8 mouse cellular contexts compared by ENCODE assay signal in the genomic region with DNA sequence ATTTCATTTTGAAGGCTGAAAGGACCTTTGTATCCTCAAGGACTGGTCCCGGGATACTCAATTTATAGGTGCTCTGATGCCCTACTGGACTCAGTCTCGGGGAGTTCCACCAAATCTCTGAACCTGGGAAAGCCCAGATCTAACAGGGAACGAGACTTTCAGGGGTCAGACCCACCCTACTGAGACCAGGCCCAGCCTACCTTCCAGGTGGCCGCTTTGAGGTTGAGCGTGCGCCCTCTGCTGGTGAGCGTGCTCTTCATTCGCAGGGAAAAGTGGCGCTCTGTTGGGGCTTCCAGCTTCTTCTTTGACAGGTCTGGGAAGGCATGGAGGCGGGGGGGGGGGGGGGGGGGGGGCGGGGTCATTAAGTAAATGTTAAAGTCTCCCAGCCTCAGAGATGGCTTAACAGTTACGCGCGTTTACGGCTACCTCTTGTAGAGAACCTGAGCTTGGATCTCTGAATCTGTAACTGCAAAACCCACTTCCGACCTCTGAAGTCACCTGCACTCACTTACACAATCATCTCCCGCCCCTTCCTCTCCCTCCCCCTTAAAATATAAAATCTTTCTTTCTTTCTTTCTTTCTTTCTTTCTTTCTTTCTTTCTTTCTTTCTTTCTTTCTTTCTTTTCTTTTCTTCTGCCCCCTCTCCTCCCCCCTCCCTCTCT. TPM values are rescaled to one million over a fixed set of nuclear protein-coding genes. Genes with fewer than 3 reads are reported as not detected.
A peak's percentile ranks its signal among the peaks of the same experiment; 100 is the strongest.
DNase-seq lines count a peak whose midpoint lies in the region; ATAC-seq and TF ChIP-seq lines count a peak whose summit lies in the region.

No protein-coding gene starts in this region.

- WGBS in hindbrain, embryonic 11.5 days, result 9% methylated on average over 15 of the region's 17 CpGs
- WGBS in hindbrain, embryonic 13.5 days, result 12% methylated on average over 15 of the region's 17 CpGs

- peak; percentile 78 for DNase-seq in hindbrain, embryonic 11.5 days (ENCODE audit: low spot score)
- peak; percentile 64 for DNase-seq in MEL (ENCODE audit: low read depth, low spot score)
- DNase-seq in cerebellum, postnatal 14 days, result peak; percentile 86 to 88
- peak; percentile 24 to 38 for DNase-seq in heart, adult 9 months (ENCODE audit: low spot score in 2 of 2)
- DNase-seq in kidney, postnatal 10 days, result peak; percentile 82
- DNase-seq in lung, postnatal 36 days, result peak; percentile 83

- no peak for TF ChIP-seq EP300 in MEL (IDR thresholded peaks at IDR 0.05; ENCODE audit: low read depth in 1 of 2, low read length in 2 of 2)

- ATAC-seq in hindbrain, embryonic 11.5 days (ENCODE audit: low FRiP score), result peak; percentile 45; the same call in 1 of the 2 replicates
- ATAC-seq in hindbrain, embryonic 13.5 days (ENCODE audit: low FRiP score), result no peak

- H3K79me2 ChIP-seq in MEL (ENCODE audit: control insufficient read depth, insufficient read depth, low read length, poor library complexity), result peaks cover 2% of the 10 kb centered on the region; the same call in 1 of the 2 replicates

- peak; percentile 51 to 91 (median 64) for TF ChIP-seq CTCF in MEL (IDR thresholded peaks at IDR 0.05 in 2 of 3, conservative IDR thresholded peaks at IDR 0.05 in 1 of 3; ENCODE audit: control insufficient read depth in 1 of 3, insufficient read depth in 1 of 3, low read depth in 2 of 3, low read length in 3 of 3, poor library complexity in 1 of 3, severe bottlenecking in 1 of 3)
- TF ChIP-seq CTCF in testis, adult 2 months (IDR thresholded peaks at IDR 0.05; ENCODE audit: control insufficient read depth, insufficient read depth, insufficient replicate concordance, low read depth, low read length), result peak; percentile 87

- H3K9me3 ChIP-seq in hindbrain, embryonic 11.5 days (ENCODE audit: control insufficient read depth, low read length), result no peaks in the 10 kb centered on the region
- H3K9me3 ChIP-seq in hindbrain, embryonic 13.5 days, result no peaks in the 10 kb centered on the region
- no peaks in the 10 kb centered on the region for H3K9me3 ChIP-seq in MEL (replicated peaks; ENCODE audit: insufficient read depth, low read length)

- H3K4me3 ChIP-seq in hindbrain, embryonic 11.5 days (ENCODE audit: low read depth, low read length), result no peak overlapping the region
- no peak overlapping the region for H3K4me3 ChIP-seq in hindbrain, embryonic 13.5 days
- no peak overlapping the region for H3K4me3 ChIP-seq in MEL (ENCODE audit: control insufficient read depth in 1 of 2, insufficient read depth in 1 of 2, low read depth in 2 of 2, low read length in 2 of 2)
- no peak overlapping the region for H3K4me3 ChIP-seq in testis, adult 2 months (ENCODE audit: control insufficient read depth, low read depth, low read length)

- peak; percentile 1; the same call in 1 of the 2 replicates for TF ChIP-seq RAD21 in MEL (IDR thresholded peaks at IDR 0.05; ENCODE audit: low read depth, low read length)

- 0 out of 2 replicates have a peak, but pooled peaks cover 2% of the 10 kb centered on the region for H3K4me1 ChIP-seq in hindbrain, embryonic 11.5 days (replicated peaks; ENCODE audit: control insufficient read depth, insufficient read depth, low read length)
- H3K4me1 ChIP-seq in hindbrain, embryonic 13.5 days (replicated peaks), result peaks cover 4% of the 10 kb centered on the region
- H3K4me1 ChIP-seq in MEL (ENCODE audit: control insufficient read depth in 1 of 2, insufficient read depth in 2 of 2, low read length in 2 of 2), result peaks cover 0 to 4% of the 10 kb centered on the region in 2 experiments; a peak in 2 of 4 replicates
- H3K4me1 ChIP-seq in testis, adult 2 months (ENCODE audit: control insufficient read depth, insufficient read depth, low read length), result peaks cover 15% of the 10 kb centered on the region

- H3K27me3 ChIP-seq in hindbrain, embryonic 11.5 days (ENCODE audit: control insufficient read depth, insufficient read depth, low read length), result peaks cover 2% of the 10 kb centered on the region; the same call in 1 of the 2 replicates
- no peaks in the 10 kb centered on the region for H3K27me3 ChIP-seq in hindbrain, embryonic 13.5 days
- H3K27me3 ChIP-seq in MEL (ENCODE audit: control insufficient read depth in 1 of 2, insufficient read depth in 2 of 2, low read length in 2 of 2), result no peaks in the 10 kb centered on the region
- no peaks in the 10 kb centered on the region for H3K27me3 ChIP-seq in testis, adult 2 months (ENCODE audit: control insufficient read depth, insufficient read depth, low read length)

- no peaks in the 10 kb centered on the region for H3K36me3 ChIP-seq in hindbrain, embryonic 11.5 days (ENCODE audit: control insufficient read depth, insufficient read depth, low read length)
- no peaks in the 10 kb centered on the region for H3K36me3 ChIP-seq in hindbrain, embryonic 13.5 days
- H3K36me3 ChIP-seq in MEL (ENCODE audit: control insufficient read depth in 1 of 2, insufficient read depth in 2 of 2, low read length in 2 of 2), result peaks cover 3 to 4% of the 10 kb centered on the region in 2 experiments; a peak in 3 of 4 replicates
- H3K36me3 ChIP-seq in testis, adult 2 months (ENCODE audit: control insufficient read depth, insufficient read depth, low read length), result no peaks in the 10 kb centered on the region

- TF ChIP-seq POLR2A in MEL (IDR thresholded peaks at IDR 0.05; ENCODE audit: control insufficient read depth in 1 of 2, insufficient read depth in 1 of 2, low read depth in 1 of 2, low read length in 2 of 2, poor library complexity in 1 of 2), result no peak
- no peak for TF ChIP-seq POLR2A in testis, adult 2 months (IDR thresholded peaks at IDR 0.05; ENCODE audit: control insufficient read depth, low read depth, low read length)

- H3K4me2 ChIP-seq in hindbrain, embryonic 11.5 days (replicated peaks; ENCODE audit: low read depth, low read length), result no peak overlapping the region
- no peak overlapping the region for H3K4me2 ChIP-seq in hindbrain, embryonic 13.5 days

- no peak overlapping the region for H3K27ac ChIP-seq in hindbrain, embryonic 11.5 days (ENCODE audit: low read depth, low read length)
- H3K27ac ChIP-seq in hindbrain, embryonic 13.5 days, result no peak overlapping the region
- no peak overlapping the region for H3K27ac ChIP-seq in MEL (ENCODE audit: control insufficient read depth, low read depth, low read length)
- no peak overlapping the region for H3K27ac ChIP-seq in testis, adult 2 months (ENCODE audit: control insufficient read depth, insufficient read depth, low read depth, low read length)

- no peak overlapping the region for H3K9ac ChIP-seq in hindbrain, embryonic 11.5 days (ENCODE audit: low read depth, low read length)
- H3K9ac ChIP-seq in hindbrain, embryonic 13.5 days, result no peak overlapping the region
- no peak overlapping the region for H3K9ac ChIP-seq in MEL (ENCODE audit: control insufficient read depth, low read depth, low read length, poor library complexity, severe bottlenecking)

TF ChIP-seq in MEL, 35 proteins besides CTCF, POLR2A, EP300 and RAD21:
- TF ChIP-seq GATA1 (IDR thresholded peaks at IDR 0.05; ENCODE audit: low read depth, low read length) (no peak), UBTF (IDR thresholded peaks at IDR 0.05; ENCODE audit: borderline replicate concordance, insufficient read depth, low read depth, low read length) (no peak), BHLHE40 (IDR thresholded peaks at IDR 0.05; ENCODE audit: borderline replicate concordance, low read depth, low read length) (no peak), TCF12 (IDR thresholded peaks at IDR 0.05; ENCODE audit: low read depth, low read length) (no peak), SMC3 (IDR thresholded peaks at IDR 0.05; ENCODE audit: low read depth, low read length) (peak; percentile 44)

RNA-seq across cellular contexts. Expression of gene Hif3a, which starts 11.2 kb away (rescaled TPM):
- 4.8 and 4.9 TPM in 2 replicates for polyA plus RNA-seq in hindbrain, embryonic 11.5 days (2014; fragmentation: Nextera tagmentation; extraction: Ambion mirVana)
- 2.8 and 2.9 TPM in 2 replicates for polyA plus RNA-seq in hindbrain, embryonic 13.5 days (2015; fragmentation: Nextera tagmentation; extraction: Ambion mirVana)
- 8.0 and 9.6 TPM in 2 replicates for total RNA-seq in MEL (2012; rRNA removed)
- 10 to 100 TPM in 1 of 2 experiments, not detected in 1; 37.9 TPM for polyA plus RNA-seq in MEL (2012; ENCODE audit: insufficient read depth in 1 of 2, insufficient read length in 2 of 2, low read depth in 1 of 2, low replicate concordance in 2 of 2, missing spikeins in 1 of 2)
- 4.4 and 6.9 TPM in 2 replicates for polyA plus RNA-seq in testis, adult 2 months (2012; rRNA removed)

RNA-seq across cellular contexts. Expression of gene Psg16, which starts 22.8 kb away (rescaled TPM):
- 0.05 and 0.10 TPM in 2 replicates for polyA plus RNA-seq in hindbrain, embryonic 11.5 days (2014; fragmentation: Nextera tagmentation; extraction: Ambion mirVana)
- 1.5 and 1.6 TPM in 2 replicates for polyA plus RNA-seq in hindbrain, embryonic 13.5 days (2015; fragmentation: Nextera tagmentation; extraction: Ambion mirVana)
- total RNA-seq in MEL (2012; rRNA removed), result 0.23 and 0.36 TPM in 2 replicates
- polyA plus RNA-seq in MEL (2012; ENCODE audit: insufficient read depth in 1 of 2, insufficient read length in 2 of 2, low read depth in 1 of 2, low replicate concordance in 2 of 2, missing spikeins in 1 of 2), result under 1 TPM in 1 of 2 experiments, not detected in 1; 0.67 TPM
- polyA plus RNA-seq in testis, adult 2 months (2012; rRNA removed), result 0.16 and 0.19 TPM in 2 replicates

RNA-seq across cellular contexts. Expression of gene Ppp5c, which starts 23.3 kb away (rescaled TPM):
- 96.9 and 97.3 TPM in 2 replicates for polyA plus RNA-seq in hindbrain, embryonic 11.5 days (2014; fragmentation: Nextera tagmentation; extraction: Ambion mirVana)
- polyA plus RNA-seq in hindbrain, embryonic 13.5 days (2015; fragmentation: Nextera tagmentation; extraction: Ambion mirVana), result 109 and 115 TPM in 2 replicates
- total RNA-seq in MEL (2012; rRNA removed), result 94.2 and 101 TPM in 2 replicates
- 100 to 1,000 TPM; 178 to 249 TPM for polyA plus RNA-seq in MEL (2012; ENCODE audit: insufficient read depth in 1 of 2, insufficient read length in 2 of 2, low read depth in 1 of 2, low replicate concordance in 2 of 2, missing spikeins in 1 of 2)
- polyA plus RNA-seq in testis, adult 2 months (2012; rRNA removed), result 80.7 and 84.7 TPM in 2 replicates

RNA-seq across cellular contexts. Expression of gene Ccdc8, which starts 58.6 kb away (rescaled TPM):
- 6.2 and 11.0 TPM in 2 replicates for polyA plus RNA-seq in hindbrain, embryonic 11.5 days (2014; fragmentation: Nextera tagmentation; extraction: Ambion mirVana)
- 5.5 and 5.9 TPM in 2 replicates for polyA plus RNA-seq in hindbrain, embryonic 13.5 days (2015; fragmentation: Nextera tagmentation; extraction: Ambion mirVana)
- not detected in 2 replicates for total RNA-seq in MEL (2012; rRNA removed)
- polyA plus RNA-seq in MEL (2012; ENCODE audit: insufficient read depth in 1 of 2, insufficient read length in 2 of 2, low read depth in 1 of 2, low replicate concordance in 2 of 2, missing spikeins in 1 of 2), result under 1 TPM in 1 of 2 experiments, not detected in 1; 0.11 TPM
- 1.6 TPM in 2 replicates for polyA plus RNA-seq in testis, adult 2 months (2012; rRNA removed)

Comparison
In these comparisons a context has a peak if more than half of its experiments do, and no peak if none do; other contexts are left out.
1. DNase-seq: peak in every context shown above with its lines; median percentile 87 in cerebellum, postnatal 14 days; 83 in lung, postnatal 36 days; 82 in kidney, postnatal 10 days; 78 in hindbrain, embryonic 11.5 days; 64 in MEL; 31 in heart, adult 9 months.